Mouse (Mus musculus) adrenal gland, adult 2 months (tissue): Measurements from ENCODE around the gene Gm3317. TPM values are rescaled to one million over a fixed set of nuclear protein-coding genes. Genes with fewer than 3 reads are reported as not detected.
"Not testable (repeated sequence)": the region's sequence is repeated elsewhere in the genome, so short reads cannot be mapped to it uniquely, and the experiment has no call there.

Experiments used
- DNase-seq: peaks from one replicate; pipeline ENCODE4 v3.0.0; 2021
- long read RNA-seq: library from polyadenylated mRNA; stranded (forward); transcript quantifications from one replicate; pipeline ENCODE4 v2.0.0, GENCODE M21; 2021
- polyA plus RNA-seq: library from polyadenylated mRNA; depleted of rRNA; stranded (reverse); fragments of >200 nt; gene quantifications from 2 replicates; pipeline ENCODE4 v1.2.3, GENCODE M21; 2012; rRNA removed
- total RNA-seq, 2 experiments: library from RNA; stranded (reverse); gene quantifications; 2 replicates each; pipeline ENCODE4 v1.2.3; 2021

Gm3317 gene
- total RNA-seq (not detected), polyA plus RNA-seq (not detected in 2 replicates)
- long read RNA-seq = 0 reads

DNA sequence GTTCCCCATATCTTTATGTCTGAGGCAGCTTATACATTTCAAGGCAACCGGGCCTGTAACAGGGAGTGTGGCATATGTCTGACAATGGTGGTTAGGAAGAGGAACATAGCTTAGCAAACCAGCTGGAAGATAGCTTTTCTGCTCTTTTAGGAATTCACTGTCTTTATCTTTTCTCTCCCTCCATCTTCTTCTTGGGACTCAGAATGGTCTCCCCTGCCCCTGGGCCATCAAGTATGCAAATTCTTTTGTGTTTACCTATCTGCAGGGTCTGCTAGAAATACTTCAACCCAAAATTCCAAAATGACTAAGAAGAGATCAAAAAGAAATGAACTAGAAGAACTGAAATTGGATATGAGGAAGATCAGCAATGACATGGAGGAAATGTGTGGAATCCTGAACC, at the start of gene Gm3317:
TSS of gene Gm3317 (plus strand) at position 301 of the 400 bp plus-strand sequence.
- DNase-seq = not testable (repeated sequence)

DNA sequence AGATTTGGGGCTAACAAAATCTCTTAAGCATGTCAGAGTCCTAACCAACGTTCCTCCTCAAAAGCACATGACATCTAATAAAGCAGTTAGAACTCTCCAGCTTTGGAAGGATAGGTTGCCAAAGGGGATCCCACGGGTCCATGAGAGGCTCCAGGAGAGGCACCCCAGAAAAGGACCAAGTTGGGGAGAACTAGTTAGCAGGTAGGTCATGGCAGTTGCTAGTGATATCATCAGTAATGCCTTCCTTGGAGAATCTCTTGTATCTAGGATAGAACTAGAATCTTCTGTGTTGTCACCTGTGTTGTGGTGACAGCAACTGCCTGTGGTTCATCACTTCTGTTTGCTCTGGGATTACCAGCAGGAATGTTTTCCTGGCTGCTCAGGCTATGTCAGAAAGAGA, 33.1 kb upstream of the Gm3317 start, which contains the start of gene Gm8279:
TSS of gene Gm8279 (plus strand) at position 301 of the 400 bp plus-strand sequence.
- DNase-seq = not testable (repeated sequence)

DNA sequence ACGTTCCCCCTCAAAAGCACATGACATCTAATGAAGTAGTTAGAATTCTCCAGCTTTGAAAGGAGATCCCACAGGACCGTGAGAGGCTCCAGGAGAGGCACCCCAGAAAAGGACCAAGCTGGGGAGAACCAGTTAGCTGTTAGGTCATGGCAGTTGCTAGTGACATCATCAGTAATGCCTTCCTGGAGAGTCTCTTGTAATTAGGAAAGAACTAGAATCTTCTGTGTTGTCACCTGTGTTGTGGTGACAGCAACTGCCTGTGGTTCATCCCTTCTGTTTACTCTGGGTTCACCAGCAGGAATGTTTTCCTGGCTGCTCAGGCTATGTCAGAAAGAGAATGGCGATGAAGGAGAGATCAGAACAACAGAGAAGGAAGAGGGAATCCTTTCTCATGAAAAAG, 21.2 kb downstream of the Gm3317 start, which contains the start of gene Gm8271:
TSS of gene Gm8271 (plus strand) at position 301 of the 400 bp plus-strand sequence.
- DNase-seq = not testable (repeated sequence)

Other genes starting within 250 kb of the Gm3317 start
- not detected for gene Gm8297, start 180.6 kb upstream of the Gm3317 start, total RNA-seq
- gene Gm8297, start 180.6 kb upstream of the Gm3317 start, polyA plus RNA-seq = not detected in 2 replicates
- gene Gm3298, start 148.6 kb upstream of the Gm3317 start, total RNA-seq = not detected
- not detected in 2 replicates for gene Gm3298, start 148.6 kb upstream of the Gm3317 start, polyA plus RNA-seq
- gene 4930555G01Rik, start 113.9 kb upstream of the Gm3317 start, total RNA-seq = not detected
- not detected in 2 replicates for gene 4930555G01Rik, start 113.9 kb upstream of the Gm3317 start, polyA plus RNA-seq
- gene Gm8281, start 93.5 kb upstream of the Gm3317 start, total RNA-seq = not detected
- not detected in 2 replicates for gene Gm8281, start 93.5 kb upstream of the Gm3317 start, polyA plus RNA-seq
- not detected for gene Gm8279, start 33.0 kb upstream of the Gm3317 start, total RNA-seq
- gene Gm8279, start 33.0 kb upstream of the Gm3317 start, polyA plus RNA-seq = not detected in 2 replicates
- not detected for gene Gm8271, start 21.3 kb downstream of the Gm3317 start, total RNA-seq
- gene Gm8271, start 21.3 kb downstream of the Gm3317 start, polyA plus RNA-seq = not detected in 2 replicates
- gene Gm3526, start 96.0 kb downstream of the Gm3317 start, total RNA-seq = not detected
- 0.06 TPM in 1 of 2 replicates, not detected in the other for gene Gm3526, start 96.0 kb downstream of the Gm3317 start, polyA plus RNA-seq
- not detected for gene Gm3542, start 170.4 kb downstream of the Gm3317 start, total RNA-seq
- not detected in 2 replicates for gene Gm3542, start 170.4 kb downstream of the Gm3317 start, polyA plus RNA-seq
- gene Gm3500, start 224.5 kb downstream of the Gm3317 start, total RNA-seq = not detected
- not detected in 2 replicates for gene Gm3500, start 224.5 kb downstream of the Gm3317 start, polyA plus RNA-seq